Mouse (Mus musculus) liver, adult 2 months (tissue): ENCODE measurements around the gene Naa50. TPM values are rescaled to one million over a fixed set of nuclear protein-coding genes. Genes with fewer than 3 reads are reported as not detected.

ENCODE experiments used
- DNase-seq: peaks from one replicate; pipeline ENCODE4 v3.0.0-alpha.2; 2011; ENCODE audit warnings: low read depth, low spot score; ENCODE audit errors: extremely low read depth
- H3K27ac ChIP-seq: fragments of 200-500 bp; replicated peaks from 2 replicates; pipeline ENCODE4 v1.5.1; 2012; ENCODE audit warnings: low read depth, mild to moderate bottlenecking, control low read depth, inconsistent platforms, low read length; ENCODE audit not compliant: insufficient read depth
- H3K27me3 ChIP-seq: fragments of 200-500 bp; 2 replicates; pipeline ENCODE4 v1.6.1; 2012; ENCODE audit warnings: mild to moderate bottlenecking, moderate library complexity, low read length, inconsistent platforms; ENCODE audit not compliant: control insufficient read depth, insufficient read depth
- H3K36me3 ChIP-seq: fragments of 200-500 bp; 2 replicates; pipeline ENCODE4 v1.6.1; 2012; ENCODE audit warnings: low read length, inconsistent platforms; ENCODE audit not compliant: control insufficient read depth, insufficient read depth
- H3K4me1 ChIP-seq: fragments of 200-500 bp; 2 replicates; pipeline ENCODE4 v1.6.1; 2011; ENCODE audit warnings: low read length; ENCODE audit not compliant: control insufficient read depth, insufficient read depth
- H3K4me3 ChIP-seq: fragments of 200-500 bp; 2 replicates; pipeline ENCODE4 v1.5.1; 2011; ENCODE audit warnings: low read depth, mild to moderate bottlenecking, control low read depth, low read length, moderate library complexity; ENCODE audit not compliant: insufficient read depth
- H3K79me2 ChIP-seq: fragments of 200-500 bp; 2 replicates; pipeline ENCODE4 v1.6.1; 2012; ENCODE audit warnings: inconsistent platforms, mild to moderate bottlenecking, low read length, moderate library complexity; ENCODE audit not compliant: control insufficient read depth, insufficient read depth
- H3K9ac ChIP-seq: fragments of 200-500 bp; 2 replicates; pipeline ENCODE4 v1.6.1; 2012; ENCODE audit warnings: low read depth, mild to moderate bottlenecking, control low read depth, inconsistent platforms, low read length
- CTCF ChIP-seq: fragments of 200-500 bp; IDR thresholded peaks from 2 replicates; pipeline ENCODE4 v1.5.1; 2011; ENCODE audit warnings: low read depth, low read length, control low read depth
- POLR2A ChIP-seq: fragments of 200-500 bp; IDR thresholded peaks from 2 replicates; pipeline ENCODE4 v1.6.1; 2011; ENCODE audit warnings: low read length, control low read depth; ENCODE audit not compliant: insufficient read depth; ENCODE audit errors: extremely low read depth
- WGBS: fragments of 180-500 bp; shearing (Covaris S2); methylation state at CpG from one replicate; pipeline ENCODE4 v1.1.7; 2018; 5-methylcytosine and 5-hydroxymethylcytosine counted together
- polyA plus RNA-seq: library from polyadenylated mRNA; depleted of rRNA; stranded (reverse); fragments of >200 nt; gene quantifications from 2 replicates; pipeline ENCODE4 v1.2.3, GENCODE M21; 2012
- total RNA-seq: library from RNA; depleted of rRNA; stranded (reverse); fragments of >200 nt; gene quantifications from 2 replicates; pipeline ENCODE4 v1.2.3, GENCODE M21; 2014

Naa50 gene
- total and polyA plus RNA-seq, 2 experiments: 11.0 to 28.4 TPM

- H3K36me3 ChIP-seq: no peaks in the 10 kb centered on the region
- no peak overlapping the region for H3K27ac ChIP-seq
- no peak overlapping the region for H3K4me3 ChIP-seq
- H3K27me3 ChIP-seq: no peaks in the 10 kb centered on the region
- H3K4me1 ChIP-seq: no peaks in the 10 kb centered on the region; the same call in none of the 2 replicates
- peaks cover 12% of the 10 kb centered on the region; the same call in 1 of the 2 replicates for H3K79me2 ChIP-seq
- WGBS: 84% methylated on average over 3 of the region's 3 CpGs
- no peak for DNase-seq
- no peak overlapping the region for H3K9ac ChIP-seq
- no peak for TF ChIP-seq POLR2A
- TF ChIP-seq CTCF: 0 out of 2 replicates have a peak, but pooled peaks have one; percentile 9
Observed at GRCm38 (mm10) chr16:44188766-44189165, 49.1 kb downstream of the Naa50 start.

- H3K36me3 ChIP-seq: no peaks in the 10 kb centered on the region
- H3K27ac ChIP-seq: no peak overlapping the region
- TF ChIP-seq POLR2A: no peak
- TF ChIP-seq CTCF: no peak
- H3K27me3 ChIP-seq: no peaks in the 10 kb centered on the region
- no peak overlapping the region for H3K4me3 ChIP-seq
- 72% methylated on average over 6 of the region's 6 CpGs for WGBS
- no peak for DNase-seq
- peaks cover 13% of the 10 kb centered on the region for H3K79me2 ChIP-seq
- no peak overlapping the region for H3K9ac ChIP-seq
- H3K4me1 ChIP-seq: no peaks in the 10 kb centered on the region; the same call in none of the 2 replicates
Observed at GRCm38 (mm10) chr16:44190032-44190431, 50.4 kb downstream of the Naa50 start.

- TF ChIP-seq POLR2A: no peak
- no peak for TF ChIP-seq CTCF
- 95% methylated on average over 2 of the region's 2 CpGs for WGBS
Observed at GRCm38 (mm10) chr16:44190968-44191367, 51.3 kb downstream of the Naa50 start.

GRCm38 (mm10) chr16:44199066-44199703 lies 59.6 kb downstream of the Naa50 start:
- H3K4me1 ChIP-seq: no peaks in the 10 kb centered on the region
- no peak overlapping the region for H3K9ac ChIP-seq
- TF ChIP-seq POLR2A: no peak
- TF ChIP-seq CTCF: no peak
- H3K27me3 ChIP-seq: no peaks in the 10 kb centered on the region
- H3K79me2 ChIP-seq: peaks cover 4% of the 10 kb centered on the region
- no peak for DNase-seq
- no peak overlapping the region for H3K27ac ChIP-seq
- H3K36me3 ChIP-seq: peaks cover 8% of the 10 kb centered on the region; the same call in 1 of the 2 replicates
- H3K4me3 ChIP-seq: no peak overlapping the region
- 83% methylated on average over 14 of the region's 14 CpGs for WGBS

More at GRCm38 (mm10) chr16:44190968-44191367, 51.3 kb downstream of the Naa50 start:
- Histone ChIP-seq H3K27ac (no peak overlapping the region), H3K36me3 (no peaks in the 10 kb centered on the region), H3K79me2 (peaks cover 13% of the 10 kb centered on the region), H3K4me3 (no peak overlapping the region), H3K4me1 (no peaks in the 10 kb centered on the region; the same call in none of the 2 replicates), H3K27me3 (no peaks in the 10 kb centered on the region), H3K9ac (no peak overlapping the region)
- no peak for DNase-seq

- no peaks in the 10 kb centered on the region; the same call in 1 of the 2 replicates for H3K79me2 ChIP-seq
- 90% methylated on average over 4 of the region's 4 CpGs for WGBS
- H3K9ac ChIP-seq: no peak overlapping the region
- no peaks in the 10 kb centered on the region for H3K4me1 ChIP-seq
- peaks cover 12% of the 10 kb centered on the region; the same call in 1 of the 2 replicates for H3K36me3 ChIP-seq
- no peak overlapping the region for H3K4me3 ChIP-seq
- H3K27me3 ChIP-seq: no peaks in the 10 kb centered on the region
- TF ChIP-seq CTCF (no peak), POLR2A (no peak)
- DNase-seq: no peak
- H3K27ac ChIP-seq: no peak overlapping the region
Observed at GRCm38 (mm10) chr16:44200146-44200545, 60.5 kb downstream of the Naa50 start.

GRCm38 (mm10) chr16:44204331-44204730 lies 64.7 kb downstream of the Naa50 start:
- no peaks in the 10 kb centered on the region for H3K79me2 ChIP-seq
- H3K4me1 ChIP-seq: no peaks in the 10 kb centered on the region
- DNase-seq: peak; percentile 53
- 52% methylated on average over 6 of the region's 6 CpGs for WGBS
- H3K4me3 ChIP-seq: no peak overlapping the region
- no peak overlapping the region for H3K9ac ChIP-seq
- H3K36me3 ChIP-seq: peaks cover 35% of the 10 kb centered on the region
- TF ChIP-seq CTCF (no peak), POLR2A (no peak)
- H3K27ac ChIP-seq: no peak overlapping the region
- H3K27me3 ChIP-seq: no peaks in the 10 kb centered on the region
